In the genomic region with DNA sequence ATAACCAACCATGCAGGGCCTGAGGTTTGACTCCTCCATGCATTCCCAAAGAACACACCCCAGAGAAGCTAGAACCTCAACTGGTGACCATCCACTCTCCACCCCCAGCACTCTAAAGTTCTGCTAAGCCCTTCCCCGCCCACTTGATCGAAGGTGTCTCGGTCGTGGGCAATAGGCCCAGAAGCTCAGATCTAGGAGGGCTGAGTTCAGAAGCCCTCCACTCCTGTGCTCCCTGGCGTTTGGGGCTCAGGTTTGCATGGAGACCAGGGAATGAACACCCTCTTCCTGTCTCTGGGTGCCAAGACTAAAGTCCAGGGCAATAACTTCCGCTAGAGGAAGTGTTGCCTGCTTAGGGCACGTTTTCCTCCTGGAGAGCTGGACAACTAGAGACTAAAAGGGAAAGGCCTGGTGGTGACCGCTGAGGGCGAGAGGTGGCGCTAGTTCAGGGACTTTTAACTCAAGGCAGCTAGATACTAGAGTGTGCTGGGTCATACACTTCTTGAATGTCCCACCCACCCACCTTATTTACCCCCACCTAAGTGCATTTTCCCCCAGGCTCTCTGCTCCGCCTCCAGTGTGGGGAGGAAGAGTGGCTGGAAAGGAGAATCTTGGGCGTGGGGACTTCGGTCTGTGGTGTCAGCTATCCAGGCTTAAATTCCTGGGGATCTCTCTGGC, we compare ENCODE assay signal across 7 mouse cellular contexts. TPM values are rescaled to one million over a fixed set of nuclear protein-coding genes. Genes with fewer than 3 reads are reported as not detected.
DNase-seq lines count a peak whose midpoint lies in the region; TF ChIP-seq lines count a peak whose summit lies in the region.

No protein-coding gene starts in this region.

- peak; percentile 93 for DNase-seq in Muller cell, postnatal 12 days (ENCODE audit: inconsistent ontology term)
- DNase-seq in forebrain, embryonic 10.5 days (ENCODE audit: extremely low spot score, low spot score): peak; percentile 71
- peak; percentile 46 for DNase-seq in kidney, postnatal 10 days
- no peak for DNase-seq in c-Kit-positive CD71-positive TER-119-positive erythroid progenitor cells, embryonic 14.5 days (ENCODE audit: low spot score)
- DNase-seq in gastrocnemius, postnatal 36 days: no peak

- H3K27ac ChIP-seq in bone marrow macrophage, adult 2 months (ENCODE audit: insufficient read depth, low read depth, low read length): no peak overlapping the region
- H3K27ac ChIP-seq in forebrain, embryonic 10.5 days: peak overlapping the region; percentile 89

- TF ChIP-seq CTCF in bone marrow macrophage, adult 2 months (IDR thresholded peaks at IDR 0.05; ENCODE audit: low read depth, low read length): 0 out of 2 replicates have a peak, but pooled peaks have one; percentile 33

- peak overlapping the region; percentile 35 for H3K4me3 ChIP-seq in bone marrow macrophage, adult 2 months (ENCODE audit: insufficient read depth, low read length)
- peak overlapping the region; percentile 45 for H3K4me3 ChIP-seq in forebrain, embryonic 10.5 days
- peak overlapping the region; percentile 8 for H3K4me3 ChIP-seq in myocyte

- peaks cover 61% of the 10 kb centered on the region for H3K36me3 ChIP-seq in forebrain, embryonic 10.5 days (replicated peaks)
- H3K36me3 ChIP-seq in myocyte (ENCODE audit: control insufficient read depth, insufficient read depth): no peaks in the 10 kb centered on the region

- no peak for TF ChIP-seq POLR2A in bone marrow macrophage, adult 2 months (IDR thresholded peaks at IDR 0.05; ENCODE audit: borderline replicate concordance, low read depth, low read length)
- TF ChIP-seq POLR2A in myocyte (IDR thresholded peaks at IDR 0.05; ENCODE audit: insufficient read length, low read depth): no peak

- H3ac ChIP-seq in myocyte (ENCODE audit: control insufficient read depth, insufficient read length): no peak overlapping the region

- no peaks in the 10 kb centered on the region for H3K9me3 ChIP-seq in forebrain, embryonic 10.5 days

- H3K4me2 ChIP-seq in myocyte (ENCODE audit: low read depth): peak overlapping the region; percentile 47

- intact Hi-C loops in gastrocnemius, postnatal 36 days (cut with DNase I): no loop called here

- H3K79me2 ChIP-seq in myocyte (ENCODE audit: control insufficient read depth, insufficient read depth): no peaks in the 10 kb centered on the region

- peaks cover 100% of the 10 kb centered on the region for H3K27me3 ChIP-seq in forebrain, embryonic 10.5 days (ENCODE audit: poor library complexity, severe bottlenecking)
- H3K27me3 ChIP-seq in myocyte (ENCODE audit: control insufficient read depth, insufficient read depth, insufficient read length): no peaks in the 10 kb centered on the region

- peaks cover 5% of the 10 kb centered on the region for H3K4me1 ChIP-seq in bone marrow macrophage, adult 2 months (ENCODE audit: control insufficient read depth, insufficient read depth, low read length)
- peaks cover 98% of the 10 kb centered on the region for H3K4me1 ChIP-seq in forebrain, embryonic 10.5 days

- 3% methylated on average over 13 of the region's 13 CpGs for WGBS in forebrain, embryonic 10.5 days

TF ChIP-seq in myocyte, 11 proteins besides CTCF, POLR2A, EP300 and RAD21:
- TF ChIP-seq MYOG (IDR thresholded peaks at IDR 0.05; ENCODE audit: control insufficient read depth in 1 of 3, insufficient read depth in 1 of 3, insufficient read length in 2 of 3, low read depth in 2 of 3): no peak
- no peak for TF ChIP-seq REST (IDR thresholded peaks at IDR 0.05; ENCODE audit: insufficient read depth, insufficient read length)
- no peak for TF ChIP-seq E2F4 (IDR thresholded peaks at IDR 0.05; ENCODE audit: insufficient read depth)
- no peak for TF ChIP-seq TCF12 (IDR thresholded peaks at IDR 0.05; ENCODE audit: insufficient read depth, poor library complexity, severe bottlenecking)
TF ChIP-seq in myocyte: peak in this region for 0.

RNA-seq across cellular contexts. Expression of gene Pax6, which starts 18.8 kb away (rescaled TPM):
- not detected in 2 replicates for polyA plus RNA-seq in bone marrow macrophage, adult 2 months (2012; ENCODE audit: insufficient read depth, insufficient read length, missing spikeins)
- polyA plus RNA-seq in forebrain, embryonic 10.5 days (2016; fragmentation: Nextera tagmentation; extraction: Ambion mirVana): 76.8 and 79.6 TPM in 2 replicates
- 0.37 TPM for polyA plus RNA-seq in myocyte (2012; fragmentation: generic; extraction: Trizol)
- total RNA-seq in gastrocnemius, postnatal 36 days (2021): not detected

Comparison
In these comparisons a context has a peak if more than half of its experiments do, and no peak if none do; other contexts are left out.
1. DNase-seq: peak in Muller cell, postnatal 12 days (single experiment), forebrain, embryonic 10.5 days (single experiment) and kidney, postnatal 10 days (single experiment); none in c-Kit-positive CD71-positive TER-119-positive erythroid progenitor cells, embryonic 14.5 days (single experiment) and gastrocnemius, postnatal 36 days (0 of 2).
2. RNA of gene Pax6, which starts 18.8 kb away (polyA plus RNA-seq): 76.8 to 79.6 TPM in forebrain, embryonic 10.5 days; 0.37 TPM in myocyte (single experiment) and not detected in bone marrow macrophage, adult 2 months; every median in the first group is over 10 times any median in the second.
3. Peak in every context shown above with its lines, with median percentiles within 50 percentile points of each other: H3K4me3 ChIP-seq.